Mouse (Mus musculus): ENCODE measurements around the gene Lmf1. TPM values are rescaled to one million over a fixed set of nuclear protein-coding genes. Genes with fewer than 3 reads are reported as not detected.

The Lmf1 gene
- polyA plus RNA-seq, 1 experiment from 2014 or later, result 24.2 TPM

Other genes with a start within 250 kb of the Lmf1 start
- gene Tpsab1, start 233.5 kb upstream of the Lmf1 start, polyA plus RNA-seq (2014; fragmentation: Nextera tagmentation; extraction: Ambion mirVana), result not detected in 2 replicates
- not detected in 2 replicates for gene Tpsb2, start 212.8 kb upstream of the Lmf1 start, polyA plus RNA-seq (2014; fragmentation: Nextera tagmentation; extraction: Ambion mirVana)
- 1.1 and 1.6 TPM in 2 replicates for gene Tpsg1, start 209.8 kb upstream of the Lmf1 start, polyA plus RNA-seq (2014; fragmentation: Nextera tagmentation; extraction: Ambion mirVana)
- 12.3 and 12.8 TPM in 2 replicates for gene Cacna1h, start 145.3 kb upstream of the Lmf1 start, polyA plus RNA-seq (2014; fragmentation: Nextera tagmentation; extraction: Ambion mirVana)
- gene Tekt4, start 124.5 kb upstream of the Lmf1 start, polyA plus RNA-seq (2014; fragmentation: Nextera tagmentation; extraction: Ambion mirVana), result 0.83 and 0.98 TPM in 2 replicates
- 0.31 and 0.55 TPM in 2 replicates for gene Sstr5, start 81.8 kb upstream of the Lmf1 start, polyA plus RNA-seq (2014; fragmentation: Nextera tagmentation; extraction: Ambion mirVana)
- 12.8 and 17.5 TPM in 2 replicates for gene Sox8, start 8.4 kb upstream of the Lmf1 start, polyA plus RNA-seq (2014; fragmentation: Nextera tagmentation; extraction: Ambion mirVana)
- gene Gng13, start 138.1 kb downstream of the Lmf1 start, polyA plus RNA-seq (2014; fragmentation: Nextera tagmentation; extraction: Ambion mirVana), result 2.6 and 9.0 TPM in 2 replicates
- 2.5 and 2.9 TPM in 2 replicates for gene Chtf18, start 148.3 kb downstream of the Lmf1 start, polyA plus RNA-seq (2014; fragmentation: Nextera tagmentation; extraction: Ambion mirVana)
- gene Rpusd1, start 148.6 kb downstream of the Lmf1 start, polyA plus RNA-seq (2014; fragmentation: Nextera tagmentation; extraction: Ambion mirVana), result 25.4 and 29.9 TPM in 2 replicates
- gene Mslnl, start 157.0 kb downstream of the Lmf1 start, polyA plus RNA-seq (2014; fragmentation: Nextera tagmentation; extraction: Ambion mirVana), result not detected in 2 replicates
- 1.5 TPM in 1 of 2 replicates, not detected in the other for gene Msln, start 175.3 kb downstream of the Lmf1 start, polyA plus RNA-seq (2014; fragmentation: Nextera tagmentation; extraction: Ambion mirVana)
- gene Narfl, start 194.7 kb downstream of the Lmf1 start, polyA plus RNA-seq (2014; fragmentation: Nextera tagmentation; extraction: Ambion mirVana), result 25.4 and 25.9 TPM in 2 replicates
- gene Haghl, start 206.6 kb downstream of the Lmf1 start, polyA plus RNA-seq (2014; fragmentation: Nextera tagmentation; extraction: Ambion mirVana), result 140 and 181 TPM in 2 replicates
- gene Ccdc78, start 207.5 kb downstream of the Lmf1 start, polyA plus RNA-seq (2014; fragmentation: Nextera tagmentation; extraction: Ambion mirVana), result 0.17 and 0.23 TPM in 2 replicates
- gene Fam173a, start 213.8 kb downstream of the Lmf1 start, polyA plus RNA-seq (2014; fragmentation: Nextera tagmentation; extraction: Ambion mirVana), result 79.9 and 88.4 TPM in 2 replicates
- 0.55 TPM in 1 of 2 replicates, not detected in the other for gene AC134908.4, start 216.6 kb downstream of the Lmf1 start, polyA plus RNA-seq (2014; fragmentation: Nextera tagmentation; extraction: Ambion mirVana)
- gene Metrn, start 218.1 kb downstream of the Lmf1 start, polyA plus RNA-seq (2014; fragmentation: Nextera tagmentation; extraction: Ambion mirVana), result 7.3 and 14.3 TPM in 2 replicates
- gene Fbxl16, start 230.0 kb downstream of the Lmf1 start, polyA plus RNA-seq (2014; fragmentation: Nextera tagmentation; extraction: Ambion mirVana), result 35.2 and 39.4 TPM in 2 replicates
- gene Wdr24, start 244.5 kb downstream of the Lmf1 start, polyA plus RNA-seq (2014; fragmentation: Nextera tagmentation; extraction: Ambion mirVana), result 29.5 and 31.8 TPM in 2 replicates
- 36.7 and 46.4 TPM in 2 replicates for gene Jmjd8, start 249.8 kb downstream of the Lmf1 start, polyA plus RNA-seq (2014; fragmentation: Nextera tagmentation; extraction: Ambion mirVana)

Data from neural tube, embryonic 14.5 days (tissue).